16 mouse cellular contexts compared by ENCODE assay signal in the genomic region with DNA sequence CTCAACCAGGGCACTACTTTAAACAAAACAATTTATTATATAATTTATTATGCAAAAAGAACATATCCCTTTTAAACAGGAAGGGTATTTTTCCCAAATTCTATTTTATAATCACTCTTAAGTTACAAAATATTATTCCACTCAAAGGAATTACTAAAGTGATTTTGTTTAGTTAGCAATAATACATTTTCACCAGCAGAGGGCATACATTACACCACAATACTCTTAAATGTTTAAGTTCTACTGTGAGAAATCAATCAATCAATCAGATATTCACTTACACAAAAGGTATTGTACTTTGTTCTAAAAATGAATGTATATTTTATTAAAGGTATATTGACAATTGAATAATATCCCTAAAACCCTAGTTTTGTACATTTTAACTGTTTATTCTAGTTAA. TPM values are rescaled to one million over a fixed set of nuclear protein-coding genes. Genes with fewer than 3 reads are reported as not detected.
DNase-seq lines count a peak whose midpoint lies in the region; ATAC-seq and TF ChIP-seq lines count a peak whose summit lies in the region.
"Had no signal": no experiment of that assay in that cellular context is flagged by ENCODE, and none has a peak within 500 bp of the region (broad histone marks: within the 10 kb centered on the region; RNA-seq: fewer than 3 reads in every experiment).

No protein-coding gene starts in this region.

- H3K4me2 ChIP-seq in hindbrain, embryonic 14.5 days (replicated peaks), result no peak overlapping the region
- H3K4me2 ChIP-seq in hindbrain, embryonic 13.5 days, result no peak overlapping the region
- H3K4me2 ChIP-seq in midbrain, postnatal 0 days (ENCODE audit: low read depth, low read length, poor library complexity, severe bottlenecking), result no peak overlapping the region
- H3K4me2 ChIP-seq in midbrain, embryonic 13.5 days (replicated peaks), result no peak overlapping the region
- H3K4me2 ChIP-seq: embryonic facial prominence, embryonic 15.5 days; intestine, embryonic 15.5 days; neural tube, embryonic 12.5 days; stomach, embryonic 15.5 days had no signal

- H3K4me1 ChIP-seq in hindbrain, embryonic 14.5 days (replicated peaks; ENCODE audit: control insufficient read depth, insufficient read depth, low read length), result no peaks in the 10 kb centered on the region
- no peaks in the 10 kb centered on the region for H3K4me1 ChIP-seq in hindbrain, embryonic 13.5 days (replicated peaks)
- no peaks in the 10 kb centered on the region for H3K4me1 ChIP-seq in midbrain, postnatal 0 days (ENCODE audit: insufficient read depth, low read length)
- no peaks in the 10 kb centered on the region for H3K4me1 ChIP-seq in midbrain, embryonic 13.5 days (replicated peaks)
- H3K4me1 ChIP-seq in heart, embryonic 10.5 days, result peaks cover 4% of the 10 kb centered on the region
- H3K4me1 ChIP-seq: embryonic facial prominence, embryonic 15.5 days; intestine, embryonic 15.5 days; neural tube, embryonic 12.5 days; stomach, embryonic 15.5 days had no signal

- DNase-seq in hindbrain, embryonic 14.5 days (ENCODE audit: low spot score), result peak; percentile 61
- peak; percentile 17 for DNase-seq in midbrain, postnatal 0 days (ENCODE audit: low spot score)
- DNase-seq in brain, embryonic 14.5 days (ENCODE audit: low read depth), result peak; percentile 62
- no peak for DNase-seq in frontal cortex, postnatal 25 days (ENCODE audit: low spot score in 2 of 2)
- no peak for DNase-seq in heart, embryonic 10.5 days (ENCODE audit: low spot score)
- no peak for DNase-seq in spleen, adult 18-20 months
- DNase-seq: adrenal gland, postnatal 14 days; cerebellum, adult 11-12 months; thymus, postnatal 4 days had no signal

- ATAC-seq in hindbrain, embryonic 14.5 days (ENCODE audit: low FRiP score), result no peak
- ATAC-seq in hindbrain, embryonic 13.5 days (ENCODE audit: low FRiP score), result no peak
- ATAC-seq in midbrain, postnatal 0 days (ENCODE audit: low FRiP score), result no peak
- ATAC-seq in midbrain, embryonic 13.5 days, result no peak
- ATAC-seq: intestine, embryonic 15.5 days; Patski had no signal

- no peaks in the 10 kb centered on the region for H3K9me3 ChIP-seq in hindbrain, embryonic 14.5 days (ENCODE audit: control insufficient read depth, low read length)
- H3K9me3 ChIP-seq in hindbrain, embryonic 13.5 days, result no peaks in the 10 kb centered on the region
- H3K9me3 ChIP-seq in midbrain, postnatal 0 days (ENCODE audit: low read length), result no peaks in the 10 kb centered on the region
- no peaks in the 10 kb centered on the region for H3K9me3 ChIP-seq in midbrain, embryonic 13.5 days
- H3K9me3 ChIP-seq in heart, embryonic 10.5 days, result no peaks in the 10 kb centered on the region
- H3K9me3 ChIP-seq: embryonic facial prominence, embryonic 15.5 days; intestine, embryonic 15.5 days; neural tube, embryonic 12.5 days; stomach, embryonic 15.5 days had no signal

- TF ChIP-seq CTCF in midbrain, postnatal 0 days (IDR thresholded peaks at IDR 0.05), result peak; percentile 77
- peak; percentile 22; the same call in 1 of the 2 replicates for TF ChIP-seq CTCF in brain, embryonic 14.5 days (IDR thresholded peaks at IDR 0.05; ENCODE audit: borderline replicate concordance, extremely low read depth, insufficient read depth, insufficient read length)

- no peak overlapping the region for H3K27ac ChIP-seq in hindbrain, embryonic 14.5 days
- no peak overlapping the region for H3K27ac ChIP-seq in hindbrain, embryonic 13.5 days
- H3K27ac ChIP-seq in midbrain, postnatal 0 days (ENCODE audit: low read depth, low read length), result no peak overlapping the region
- H3K27ac ChIP-seq in midbrain, embryonic 13.5 days, result no peak overlapping the region
- no peak overlapping the region for H3K27ac ChIP-seq in heart, embryonic 10.5 days
- H3K27ac ChIP-seq: embryonic facial prominence, embryonic 15.5 days; intestine, embryonic 15.5 days; neural tube, embryonic 12.5 days; stomach, embryonic 15.5 days had no signal

- H3K9ac ChIP-seq in hindbrain, embryonic 14.5 days, result no peak overlapping the region
- no peak overlapping the region for H3K9ac ChIP-seq in hindbrain, embryonic 13.5 days
- no peak overlapping the region for H3K9ac ChIP-seq in midbrain, postnatal 0 days (replicated peaks; ENCODE audit: low read length, poor library complexity, severe bottlenecking)
- H3K9ac ChIP-seq in midbrain, embryonic 13.5 days (replicated peaks), result no peak overlapping the region
- H3K9ac ChIP-seq: embryonic facial prominence, embryonic 15.5 days; intestine, embryonic 15.5 days; neural tube, embryonic 12.5 days; stomach, embryonic 15.5 days had no signal

- no peaks in the 10 kb centered on the region for H3K36me3 ChIP-seq in hindbrain, embryonic 14.5 days (replicated peaks; ENCODE audit: control insufficient read depth, insufficient read depth)
- H3K36me3 ChIP-seq in hindbrain, embryonic 13.5 days, result 0 out of 2 replicates have a peak, but pooled peaks cover 6% of the 10 kb centered on the region
- no peaks in the 10 kb centered on the region for H3K36me3 ChIP-seq in midbrain, postnatal 0 days (ENCODE audit: insufficient read depth, low read length)
- H3K36me3 ChIP-seq in midbrain, embryonic 13.5 days, result no peaks in the 10 kb centered on the region
- H3K36me3 ChIP-seq in heart, embryonic 10.5 days, result no peaks in the 10 kb centered on the region
- H3K36me3 ChIP-seq: embryonic facial prominence, embryonic 15.5 days; intestine, embryonic 15.5 days; neural tube, embryonic 12.5 days; stomach, embryonic 15.5 days had no signal

- H3K27me3 ChIP-seq in hindbrain, embryonic 14.5 days (ENCODE audit: control insufficient read depth, insufficient read depth, low read length), result no peaks in the 10 kb centered on the region
- H3K27me3 ChIP-seq in hindbrain, embryonic 13.5 days, result no peaks in the 10 kb centered on the region
- no peaks in the 10 kb centered on the region for H3K27me3 ChIP-seq in midbrain, postnatal 0 days (ENCODE audit: insufficient read depth, low read length)
- H3K27me3 ChIP-seq in midbrain, embryonic 13.5 days, result no peaks in the 10 kb centered on the region
- no peaks in the 10 kb centered on the region for H3K27me3 ChIP-seq in heart, embryonic 10.5 days (ENCODE audit: insufficient read depth, poor library complexity, severe bottlenecking)
- H3K27me3 ChIP-seq: embryonic facial prominence, embryonic 15.5 days; intestine, embryonic 15.5 days; neural tube, embryonic 12.5 days; Patski; stomach, embryonic 15.5 days had no signal

- no peak overlapping the region for H3K4me3 ChIP-seq in hindbrain, embryonic 14.5 days (replicated peaks; ENCODE audit: low read length)
- no peak overlapping the region for H3K4me3 ChIP-seq in hindbrain, embryonic 13.5 days
- no peak overlapping the region for H3K4me3 ChIP-seq in midbrain, postnatal 0 days (ENCODE audit: low read depth, low read length)
- no peak overlapping the region for H3K4me3 ChIP-seq in midbrain, embryonic 13.5 days (replicated peaks)
- no peak overlapping the region for H3K4me3 ChIP-seq in heart, embryonic 10.5 days
- H3K4me3 ChIP-seq: embryonic facial prominence, embryonic 15.5 days; intestine, embryonic 15.5 days; neural tube, embryonic 12.5 days; stomach, embryonic 15.5 days had no signal

- TF ChIP-seq POLR2A in brain, embryonic 14.5 days (IDR thresholded peaks at IDR 0.05; ENCODE audit: borderline replicate concordance, extremely low read depth, insufficient read depth, insufficient read length, poor library complexity, severe bottlenecking), result no peak

RNA-seq across cellular contexts. Expression of gene Smap1, which starts 16.0 kb away (rescaled TPM):
- 119 and 131 TPM in 2 replicates for polyA plus RNA-seq in hindbrain, embryonic 14.5 days (2014; fragmentation: Nextera tagmentation; extraction: Ambion mirVana)
- polyA plus RNA-seq in hindbrain, embryonic 13.5 days (2015; fragmentation: Nextera tagmentation; extraction: Ambion mirVana), result 75.1 and 77.3 TPM in 2 replicates
- 85.7 and 105 TPM in 2 replicates for total RNA-seq in midbrain, postnatal 0 days (2014; rRNA removed)
- 164 and 181 TPM in 2 replicates for polyA plus RNA-seq in midbrain, postnatal 0 days (2015; fragmentation: Nextera tagmentation; extraction: Ambion mirVana)
- polyA plus RNA-seq in midbrain, embryonic 13.5 days (2015; fragmentation: Nextera tagmentation; extraction: Ambion mirVana), result 56.5 and 74.2 TPM in 2 replicates
- polyA plus RNA-seq in brain, embryonic 14.5 days (2012; rRNA removed), result 124 and 156 TPM in 2 replicates
- polyA plus RNA-seq in heart, embryonic 10.5 days (2016; fragmentation: Nextera tagmentation; extraction: Ambion mirVana), result 40.7 and 42.2 TPM in 2 replicates

Comparison
In these comparisons a context has a peak if more than half of its experiments do, and no peak if none do; other contexts are left out.
1. DNase-seq: peak in hindbrain, embryonic 14.5 days (single experiment), midbrain, postnatal 0 days (single experiment) and brain, embryonic 14.5 days (single experiment); none in frontal cortex, postnatal 25 days (0 of 2), heart, embryonic 10.5 days (single experiment) and spleen, adult 18-20 months (0 of 2).